Mouse (Mus musculus) urinary bladder, postnatal 10 days (tissue): ENCODE data around the gene Stab1.

ENCODE experiments used
- DNase-seq: peaks from one replicate; pipeline ENCODE4 v3.0.0; 2022; ENCODE audit warnings: low spot score

Stab1 gene

GRCm38 (mm10) chr14:31165010-31165409 lies 3.4 kb downstream of the Stab1 start:
- no peak for DNase-seq

- no peak for DNase-seq
These were observed 4.4 kb downstream of the Stab1 start for GRCm38 (mm10) chr14:31164067-31164466.

DNA sequence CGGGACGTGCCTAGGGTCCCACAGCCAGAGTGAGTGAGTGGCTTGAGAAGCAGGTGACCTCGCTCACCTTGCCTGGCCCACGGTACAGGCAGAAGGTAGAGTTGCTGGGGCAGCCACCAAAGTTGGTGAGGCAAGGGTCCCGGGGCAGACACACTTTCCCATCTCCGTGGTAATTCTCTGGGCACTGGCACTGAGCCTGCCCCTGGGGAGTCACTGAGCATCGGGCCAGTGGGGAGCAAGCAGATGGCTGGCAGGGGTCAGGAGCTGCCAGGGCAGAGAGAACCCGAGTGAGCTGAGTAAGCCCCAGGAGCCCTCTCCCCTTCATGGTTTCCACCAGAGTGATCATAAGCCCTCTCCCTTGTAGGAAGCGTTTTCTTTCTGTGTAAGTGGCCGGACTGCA lies 6.8 kb downstream of the Stab1 start:
- DNase-seq: no peak

DNA sequence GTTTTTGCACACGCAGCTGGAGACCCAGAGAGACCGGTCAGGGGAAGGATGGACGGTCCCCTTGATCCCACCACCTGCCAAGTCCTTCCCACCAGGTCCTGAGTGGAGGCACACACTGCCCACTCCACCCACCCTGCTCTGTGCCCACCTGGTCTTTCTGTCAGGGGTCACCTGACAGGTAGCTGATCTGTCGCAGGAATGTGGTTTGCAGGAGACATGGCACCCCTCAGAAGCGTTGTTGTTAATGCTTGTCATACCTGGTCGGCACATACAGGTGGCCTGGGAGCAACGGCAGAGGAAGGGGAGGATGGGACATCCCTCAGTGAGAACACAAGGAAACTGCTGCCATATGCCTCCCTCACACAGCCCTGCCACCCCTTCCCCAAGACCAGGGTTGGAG lies 7.2 kb downstream of the Stab1 start:
- DNase-seq: no peak

DNA sequence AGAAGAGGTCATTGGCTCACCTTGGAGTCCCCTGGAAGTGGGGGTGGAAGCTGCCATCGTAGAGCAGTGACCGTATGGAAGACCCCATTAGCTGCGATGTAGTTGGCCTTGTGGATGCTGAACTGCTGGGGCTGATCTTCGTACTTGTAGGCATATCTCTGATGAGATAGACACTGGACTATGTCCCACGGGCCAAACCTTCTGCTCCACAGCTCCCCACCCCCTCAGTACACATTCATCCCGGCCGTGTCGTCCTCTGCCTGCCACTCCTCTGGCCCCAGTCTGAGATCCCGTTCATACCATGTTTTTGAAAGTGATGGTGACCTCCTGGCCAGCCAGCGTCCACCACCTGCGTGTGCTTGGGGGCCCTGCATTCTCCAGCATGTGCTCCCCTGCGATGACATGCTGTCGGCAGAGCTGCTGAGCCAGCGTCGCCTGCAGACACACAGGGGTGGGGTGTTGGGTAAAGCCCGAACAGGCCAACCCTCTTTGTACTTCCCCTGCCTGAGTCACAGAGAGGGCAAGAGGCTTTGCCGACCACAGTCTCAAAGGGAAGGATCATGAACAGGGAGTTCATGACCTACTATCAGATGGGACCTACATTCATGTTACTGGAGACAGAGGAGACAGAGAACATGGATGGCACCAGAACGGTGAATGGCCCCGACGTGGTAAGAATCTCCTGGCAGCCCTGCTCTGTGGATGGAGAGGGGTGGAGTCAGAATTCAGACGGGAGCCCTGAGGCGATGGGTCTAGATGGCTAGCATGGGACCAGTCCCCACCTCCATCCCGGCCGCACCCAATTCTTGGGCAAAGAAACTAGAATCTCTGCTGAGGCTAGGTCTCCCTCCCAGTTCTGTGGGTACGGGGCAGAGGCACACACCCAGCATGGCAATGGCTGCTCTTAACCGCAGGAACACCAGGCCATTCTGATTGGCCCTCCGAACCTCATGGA lies 8.0 kb downstream of the Stab1 start:
- DNase-seq: no peak

DNA sequence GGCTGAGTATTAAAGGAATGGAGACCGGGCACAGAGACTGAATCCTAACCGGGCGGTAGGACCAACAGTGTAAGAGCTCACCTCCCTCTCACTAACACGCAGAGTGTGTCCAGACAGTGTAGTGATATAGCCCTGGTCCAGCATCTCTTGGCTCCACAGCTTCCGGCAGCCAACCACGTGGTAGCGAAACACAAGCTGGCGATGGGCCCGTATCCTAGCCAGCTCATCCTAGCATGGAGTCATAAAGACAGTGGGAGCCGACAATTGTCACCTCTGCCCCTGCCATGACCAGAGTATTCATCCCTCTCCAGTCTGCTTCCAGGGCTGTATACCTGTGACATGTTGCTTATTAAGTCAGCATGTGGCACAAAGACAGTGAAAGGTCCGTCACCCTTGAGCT lies 22.7 kb downstream of the Stab1 start:
- DNase-seq: no peak

DNA sequence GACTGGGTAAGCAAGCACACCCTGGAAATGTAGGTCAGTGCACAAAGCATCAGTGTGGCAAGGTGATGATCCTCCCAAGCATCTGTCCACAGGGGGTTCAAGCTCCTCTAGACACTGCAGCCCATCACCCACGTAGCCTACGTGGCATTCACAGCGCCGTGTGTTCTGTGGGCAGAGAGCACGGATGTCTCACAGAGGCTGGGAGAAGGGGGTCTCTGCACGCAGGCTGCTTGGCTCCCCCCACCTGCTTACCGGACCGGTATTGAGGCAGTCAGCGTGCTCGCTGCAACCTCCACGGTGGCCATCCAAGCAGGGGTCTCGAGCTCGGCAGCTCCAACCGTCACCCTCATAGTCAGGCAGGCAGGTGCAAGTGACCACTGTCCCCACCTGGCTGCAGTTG lies 27.4 kb downstream of the Stab1 start:
- DNase-seq: no peak

DNA sequence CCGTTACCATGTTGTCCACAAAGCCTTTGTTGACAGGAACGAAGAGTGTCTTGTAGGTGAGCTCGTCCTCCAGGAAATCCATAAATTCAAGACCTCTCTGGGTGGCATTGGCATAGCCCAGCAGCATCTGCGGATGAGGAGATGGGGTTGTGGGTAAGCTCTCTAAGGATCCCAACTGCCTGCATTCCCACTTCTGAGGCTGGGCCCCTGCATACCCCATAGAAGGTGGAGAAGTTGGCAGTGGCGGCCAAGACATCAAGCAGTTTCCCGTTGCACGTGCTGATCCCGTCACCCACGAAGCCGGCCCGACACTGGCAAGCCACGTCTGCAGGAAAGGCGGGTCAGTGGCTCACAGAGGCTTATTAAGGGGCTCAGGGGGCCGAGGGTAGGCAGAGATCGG lies 28.3 kb downstream of the Stab1 start:
- DNase-seq: no peak

DNA sequence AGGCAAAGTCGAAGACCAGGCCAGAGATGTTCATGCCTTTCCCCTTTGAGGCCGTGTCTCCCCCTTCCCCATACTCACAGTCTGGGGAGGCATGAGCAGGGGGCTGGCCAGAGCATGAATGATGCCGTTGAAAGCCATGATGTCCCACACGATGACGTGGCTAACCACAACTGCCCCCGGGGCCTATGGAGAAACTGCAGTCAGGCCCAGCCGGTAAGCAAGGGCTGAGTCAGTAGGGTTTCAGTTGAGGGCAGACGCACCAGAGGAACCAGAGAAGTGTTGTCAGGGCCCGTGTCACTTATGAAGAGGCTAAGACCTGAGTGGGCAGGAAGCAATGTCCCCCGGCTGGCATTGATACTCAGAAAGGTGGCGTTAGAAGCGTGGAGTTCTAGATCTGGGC lies 28.8 kb downstream of the Stab1 start:
- DNase-seq: no peak

GRCm38 (mm10) chr14:31138897-31139429 lies 29.5 kb downstream of the Stab1 start:
- no peak for DNase-seq

DNA sequence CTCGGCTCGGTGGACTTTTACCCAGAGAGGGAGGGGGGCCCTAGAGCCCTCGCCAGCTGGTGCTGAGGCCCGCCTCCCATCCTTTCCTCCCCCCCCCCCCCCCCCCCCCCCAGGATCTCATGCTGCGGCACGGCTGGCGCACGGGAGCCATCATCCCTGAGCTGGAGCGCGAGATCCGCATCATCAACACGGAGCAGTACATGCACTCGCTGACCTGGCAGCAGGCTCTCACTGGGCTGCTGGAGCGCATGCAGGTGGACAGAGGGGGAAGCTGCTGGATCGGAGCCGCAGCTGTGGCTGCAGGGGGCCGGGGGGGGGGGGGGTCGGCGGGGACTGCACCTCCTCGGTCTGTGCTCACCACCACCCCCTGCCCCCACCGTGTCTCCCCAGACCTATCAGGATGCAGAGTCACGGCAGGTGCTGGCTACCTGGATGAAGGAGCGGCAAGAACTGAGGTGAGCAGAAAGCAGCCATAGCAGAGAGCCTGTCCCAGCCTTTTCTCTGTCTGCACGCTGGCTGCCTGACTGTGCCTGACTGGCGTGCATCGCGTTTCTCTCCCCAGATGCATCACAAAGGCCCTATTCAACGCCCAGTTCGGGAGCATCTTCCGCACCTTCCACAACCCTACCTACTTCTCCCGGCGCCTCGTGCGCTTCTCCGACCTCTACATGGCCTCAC lies 30.1 kb downstream of the Stab1 start:
- peak; percentile 6 for DNase-seq

DNA sequence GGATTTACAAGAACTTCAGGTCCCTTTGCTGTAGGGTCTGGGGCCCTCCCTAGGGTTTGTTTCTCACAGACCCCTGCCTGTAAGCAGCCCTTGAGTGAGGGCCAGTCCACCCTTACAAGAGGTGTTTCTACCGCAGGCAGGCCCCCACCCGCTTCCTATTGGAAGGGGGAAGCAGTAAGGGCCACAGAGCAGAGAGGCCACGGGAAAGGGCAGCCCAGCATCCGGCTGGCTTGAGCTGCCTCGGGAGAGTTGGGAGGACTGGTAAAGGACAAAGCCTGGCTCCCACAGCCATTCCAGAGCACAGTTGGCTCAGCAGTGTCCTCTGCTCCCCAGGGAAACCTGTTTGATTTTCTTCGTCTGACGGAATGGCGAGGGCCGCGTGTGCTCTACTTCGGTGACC lies 30.6 kb downstream of the Stab1 start:
- DNase-seq: peak; percentile 4

DNA sequence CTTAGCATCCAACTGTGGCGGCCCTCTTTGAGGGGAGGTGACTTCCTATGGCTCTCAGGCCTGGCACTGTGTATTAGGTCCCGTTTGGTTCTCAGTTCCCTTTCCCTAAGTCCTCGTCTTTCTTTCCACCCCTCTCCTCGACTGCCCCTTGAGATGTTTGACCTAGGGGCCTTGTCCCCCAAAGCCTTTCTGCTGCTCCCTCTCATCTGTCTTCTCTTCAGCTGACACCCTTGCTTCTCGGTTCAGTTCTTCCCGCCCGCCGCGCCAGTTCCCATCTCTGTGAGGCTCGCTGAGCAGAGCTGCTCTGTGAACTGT lies 31.2 kb downstream of the Stab1 start:
- DNase-seq: no peak

DNA sequence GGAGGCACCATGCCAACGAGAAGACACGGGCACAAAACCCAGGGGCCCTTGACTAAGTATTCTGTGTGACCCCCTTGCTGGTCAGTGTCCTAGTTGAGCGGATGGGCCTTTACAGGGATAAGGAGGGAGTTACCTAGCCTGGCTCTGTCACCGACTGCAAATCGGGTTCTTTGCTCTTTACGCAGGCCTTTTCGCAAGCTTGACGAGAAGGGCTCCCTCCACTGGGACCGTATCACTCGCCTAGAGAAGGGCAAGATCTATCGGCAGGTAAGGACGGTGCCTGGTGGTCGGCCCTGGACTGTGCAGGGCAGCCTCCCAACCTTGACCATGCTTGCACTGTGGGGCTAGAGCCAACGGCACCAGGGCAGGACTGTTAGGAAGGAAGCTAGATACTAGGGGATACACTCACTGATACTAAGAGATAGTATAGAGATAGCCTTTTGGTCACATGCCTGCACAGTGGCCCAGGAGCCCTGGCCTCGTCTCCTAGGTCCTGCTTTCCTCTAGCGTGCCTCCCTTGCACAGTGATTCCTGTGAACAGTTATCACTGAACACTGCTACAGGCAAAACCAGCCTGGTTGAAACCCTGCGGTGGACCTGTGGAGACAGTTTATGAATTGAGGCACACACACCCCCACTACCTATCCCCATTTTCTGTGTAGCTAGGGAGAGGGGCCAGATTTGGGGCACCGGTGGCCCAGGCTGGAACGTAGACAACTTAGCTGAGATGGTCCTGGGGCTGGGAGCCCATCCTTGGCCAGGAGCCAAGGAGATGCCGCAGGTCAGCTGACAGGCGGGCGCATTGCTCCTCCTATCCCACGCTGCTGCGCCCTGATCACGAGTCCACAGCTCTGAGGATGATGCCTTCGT lies 31.8 kb downstream of the Stab1 start:
- DNase-seq: no peak

DNA sequence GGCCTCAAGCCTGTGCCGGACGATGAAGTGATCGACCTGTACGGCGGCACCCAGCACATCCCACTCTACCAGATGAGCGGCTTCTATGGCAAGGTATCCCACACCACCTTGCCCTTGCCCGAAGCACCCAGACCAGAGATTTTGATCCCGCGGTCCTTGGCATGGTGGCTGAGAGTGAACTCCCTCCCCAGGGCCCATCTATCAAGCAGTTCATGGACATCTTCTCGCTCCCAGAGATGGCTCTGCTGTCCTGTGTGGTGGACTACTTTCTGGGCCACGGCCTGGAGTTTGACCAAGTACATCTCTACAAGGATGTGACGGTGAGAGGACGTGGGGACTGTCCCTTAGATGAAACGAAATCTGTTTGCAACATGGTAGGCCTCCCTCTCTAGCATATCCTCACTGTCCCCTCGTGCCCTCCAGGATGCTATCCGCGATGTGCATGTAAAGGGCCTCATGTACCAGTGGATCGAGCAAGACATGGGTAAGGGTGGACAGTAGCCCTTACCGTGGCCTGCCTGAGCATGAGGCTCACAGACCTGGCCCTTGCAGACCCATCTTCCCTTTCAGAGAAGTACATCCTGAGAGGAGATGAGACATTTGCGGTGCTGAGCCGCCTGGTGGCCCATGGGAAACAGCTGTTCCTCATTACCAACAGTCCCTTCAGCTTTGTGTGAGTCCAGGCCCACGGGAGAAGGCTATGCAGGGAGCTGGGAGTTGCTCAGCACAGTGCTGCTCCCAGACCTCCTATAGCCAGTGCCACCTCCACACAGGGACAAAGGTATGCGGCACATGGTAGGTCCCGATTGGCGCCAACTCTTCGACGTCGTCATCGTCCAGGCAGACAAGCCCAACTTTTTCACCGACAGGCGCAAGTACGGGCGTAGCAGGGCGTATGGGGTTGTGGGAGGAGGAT lies 32.7 kb downstream of the Stab1 start:
- peak; percentile 9 for DNase-seq

DNA sequence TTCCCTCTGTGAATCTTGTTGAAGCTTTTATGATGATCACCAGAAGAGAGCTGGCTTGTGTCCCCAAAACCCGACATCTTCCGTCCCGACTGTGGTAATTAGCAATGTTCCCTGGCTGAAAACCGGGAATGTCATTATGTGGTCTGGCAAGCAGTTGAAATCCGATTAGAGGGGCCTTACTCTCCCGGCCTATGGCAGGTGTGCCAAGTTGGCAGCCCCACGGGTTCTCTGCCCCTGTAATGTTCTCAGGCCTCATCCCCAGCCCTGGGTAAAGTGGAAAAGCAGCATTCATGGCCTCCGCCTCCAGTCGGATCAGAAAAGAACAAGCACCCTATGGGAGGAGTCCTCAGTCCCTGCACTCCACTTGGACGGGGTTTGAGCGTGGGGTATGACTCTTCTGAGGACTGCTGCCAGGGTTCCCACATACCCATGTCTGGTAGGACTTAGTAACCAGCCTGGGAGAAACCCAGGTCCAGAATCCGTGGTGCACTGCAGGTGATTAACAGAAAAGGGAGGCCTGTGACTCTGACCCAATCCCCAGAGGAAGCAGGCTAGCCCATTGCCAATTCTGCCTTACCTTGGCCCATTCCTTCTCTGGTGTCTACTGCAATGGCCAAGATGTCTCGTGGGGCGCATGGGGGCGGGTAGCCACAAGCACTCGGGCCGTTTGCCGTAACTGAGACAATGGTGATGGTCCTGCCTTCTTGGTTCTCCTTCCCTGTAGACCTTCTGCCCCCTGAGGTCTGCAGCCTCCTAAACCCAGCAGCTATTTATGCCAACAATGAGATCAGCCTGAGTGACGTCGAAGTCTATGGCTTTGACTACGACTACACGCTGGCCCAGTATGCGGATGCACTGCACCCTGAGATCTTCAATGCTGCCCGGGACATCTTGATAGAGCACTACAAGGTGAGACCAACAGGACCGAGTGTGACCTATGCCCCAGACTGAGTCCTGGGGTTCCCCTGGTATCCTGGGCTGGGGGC lies 34.1 kb downstream of the Stab1 start:
- DNase-seq: no peak

DNA sequence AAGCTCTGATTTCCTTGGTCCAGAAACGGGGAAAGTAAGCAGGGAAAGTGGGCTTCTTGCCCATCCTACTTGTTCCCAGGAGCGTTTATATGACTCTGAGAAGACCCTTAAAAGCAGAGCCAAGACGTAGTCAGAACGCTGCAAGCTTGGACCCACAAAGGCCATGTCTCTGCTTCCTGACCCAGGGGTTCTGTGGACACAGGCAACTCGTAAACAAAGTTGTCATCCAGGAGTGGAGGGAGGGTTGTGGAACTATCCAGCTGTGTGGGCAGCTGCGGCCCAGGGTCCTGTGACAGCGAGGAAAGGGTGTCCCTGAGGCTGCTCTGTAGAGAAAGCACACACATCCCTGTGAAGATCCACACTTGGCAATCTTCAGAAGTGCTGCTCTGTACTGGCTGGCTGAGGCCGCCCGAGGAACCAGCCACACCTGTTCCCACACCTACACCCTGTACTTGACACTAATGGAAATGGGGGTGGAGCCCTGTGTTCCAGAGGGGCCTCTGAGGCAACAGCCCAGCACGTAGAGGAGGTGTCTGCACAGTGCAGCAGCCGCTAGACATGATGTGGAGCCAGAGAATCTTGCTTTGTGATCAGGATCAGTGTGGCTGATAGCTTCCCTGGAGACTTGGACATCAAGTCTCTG lies 35.3 kb downstream of the Stab1 start:
- DNase-seq: no peak

GRCm38 (mm10) chr14:31132491-31132975 lies 35.9 kb downstream of the Stab1 start:
- no peak for DNase-seq

DNA sequence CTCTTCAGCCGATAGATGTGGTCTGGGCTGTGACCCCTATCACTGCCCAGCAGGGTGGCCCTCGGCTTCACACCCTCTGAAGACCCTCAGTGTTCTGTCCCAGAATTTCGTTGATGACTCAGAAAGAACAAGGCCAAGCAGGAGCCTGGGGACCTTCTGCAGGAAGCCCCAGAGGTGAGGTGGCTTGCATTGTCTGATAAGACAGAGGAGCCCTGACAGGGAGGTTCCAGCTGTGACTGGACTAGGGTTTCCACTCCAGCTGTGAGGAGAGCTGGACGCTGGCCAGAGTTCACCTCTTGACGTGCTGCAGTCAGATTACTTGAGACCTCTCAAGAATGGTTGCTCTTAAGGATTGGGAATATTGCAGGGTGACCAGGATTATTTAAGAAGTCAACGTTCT lies 36.4 kb downstream of the Stab1 start:
- DNase-seq: no peak
